ENCODE assay signal across 18 mouse cellular contexts in genomic region chr12:66640408-66640807, GRCm38 (mm10).
DNase-seq lines count a peak whose midpoint lies in the region; ATAC-seq and TF ChIP-seq lines count a peak whose summit lies in the region.
"Had no signal": no experiment of that assay in that cellular context is flagged by ENCODE, and none has a peak within 500 bp of the region (broad histone marks: within the 10 kb centered on the region; RNA-seq: fewer than 3 reads in every experiment).

No protein-coding gene starts in this region.

- WGBS in forebrain, embryonic 15.5 days, result 33% methylated on average over 1 of the region's 1 CpGs
- WGBS in forebrain, embryonic 12.5 days, result 47% methylated on average over 1 of the region's 1 CpGs
- 45% methylated on average over 1 of the region's 1 CpGs for WGBS in neural tube, embryonic 14.5 days
- WGBS in kidney, adult 2 months, result 71% methylated on average over 1 of the region's 1 CpGs

- no peak for TF ChIP-seq POLR2A in kidney, adult 2 months (IDR thresholded peaks at IDR 0.05; ENCODE audit: low read depth, low read length)

- no peak overlapping the region for H3K4me2 ChIP-seq in forebrain, embryonic 15.5 days (replicated peaks)
- no peak overlapping the region for H3K4me2 ChIP-seq in forebrain, embryonic 12.5 days
- H3K4me2 ChIP-seq in neural tube, embryonic 14.5 days (ENCODE audit: low read depth, low read length), result no peak overlapping the region
- H3K4me2 ChIP-seq: embryonic facial prominence, embryonic 15.5 days; heart, embryonic 13.5 days; limb, embryonic 12.5 days; neural tube, embryonic 13.5 days had no signal

- H3K27me3 ChIP-seq in forebrain, embryonic 15.5 days, result no peaks in the 10 kb centered on the region
- no peaks in the 10 kb centered on the region for H3K27me3 ChIP-seq in forebrain, embryonic 12.5 days
- no peaks in the 10 kb centered on the region for H3K27me3 ChIP-seq in neural tube, embryonic 14.5 days (ENCODE audit: control insufficient read depth, insufficient read depth, low read length)
- no peaks in the 10 kb centered on the region for H3K27me3 ChIP-seq in kidney, adult 2 months (replicated peaks; ENCODE audit: control insufficient read depth, insufficient read depth, low read length)
- H3K27me3 ChIP-seq: embryonic facial prominence, embryonic 15.5 days; heart, embryonic 13.5 days; limb, embryonic 12.5 days; neural tube, embryonic 13.5 days had no signal

- no peak overlapping the region for H3K9ac ChIP-seq in forebrain, embryonic 15.5 days (replicated peaks)
- no peak overlapping the region for H3K9ac ChIP-seq in forebrain, embryonic 12.5 days
- H3K9ac ChIP-seq in neural tube, embryonic 14.5 days (replicated peaks; ENCODE audit: low read depth, low read length), result no peak overlapping the region
- H3K9ac ChIP-seq: embryonic facial prominence, embryonic 15.5 days; heart, embryonic 13.5 days; limb, embryonic 12.5 days; neural tube, embryonic 13.5 days had no signal

- DNase-seq in neural tube, embryonic 10.5 days (ENCODE audit: extremely low spot score, low spot score), result no peak
- DNase-seq in cerebellum, postnatal 36 days, result peak; percentile 6 to 38
- peak; percentile 61 for DNase-seq in telencephalon, adult 2 months (ENCODE audit: low read depth, low spot score)
- DNase-seq in kidney, adult 2 months, result no peak
- DNase-seq in kidney, postnatal 14 days, result no peak
- DNase-seq: B cell, adult 2 months; gastrocnemius, postnatal 14 days; kidney, postnatal 36 days; lung, adult 2 months; thymus, postnatal 25 days had no signal

- peak; percentile 76 for ATAC-seq in forebrain, embryonic 15.5 days (replicated peaks)
- ATAC-seq in forebrain, embryonic 12.5 days (ENCODE audit: low FRiP score), result no peak
- ATAC-seq in neural tube, embryonic 14.5 days (ENCODE audit: low read depth), result 0 out of 2 replicates have a peak, but pooled peaks have one; percentile 21

- no peak overlapping the region for H3K4me3 ChIP-seq in forebrain, embryonic 15.5 days
- no peak overlapping the region for H3K4me3 ChIP-seq in forebrain, embryonic 12.5 days (replicated peaks)
- no peak overlapping the region for H3K4me3 ChIP-seq in neural tube, embryonic 14.5 days (ENCODE audit: low read depth, low read length)
- H3K4me3 ChIP-seq in kidney, adult 2 months (ENCODE audit: insufficient read depth, low read depth, low read length), result no peak overlapping the region
- H3K4me3 ChIP-seq: embryonic facial prominence, embryonic 15.5 days; heart, embryonic 13.5 days; limb, embryonic 12.5 days; neural tube, embryonic 13.5 days had no signal

- no peak for TF ChIP-seq CTCF in kidney, adult 2 months (conservative IDR thresholded peaks at IDR 0.05; ENCODE audit: insufficient read depth, insufficient read length, low read depth, low read length)

- no peak overlapping the region for H3K27ac ChIP-seq in forebrain, embryonic 15.5 days (replicated peaks)
- H3K27ac ChIP-seq in forebrain, embryonic 12.5 days, result no peak overlapping the region
- no peak overlapping the region for H3K27ac ChIP-seq in neural tube, embryonic 14.5 days (ENCODE audit: low read depth, low read length)
- H3K27ac ChIP-seq in kidney, adult 2 months (ENCODE audit: insufficient read depth, low read depth, low read length), result no peak overlapping the region
- H3K27ac ChIP-seq: embryonic facial prominence, embryonic 15.5 days; heart, embryonic 13.5 days; limb, embryonic 12.5 days; neural tube, embryonic 13.5 days had no signal

- no peaks in the 10 kb centered on the region for H3K9me3 ChIP-seq in forebrain, embryonic 15.5 days
- H3K9me3 ChIP-seq in forebrain, embryonic 12.5 days, result no peaks in the 10 kb centered on the region
- H3K9me3 ChIP-seq in neural tube, embryonic 14.5 days (ENCODE audit: control insufficient read depth, low read length), result no peaks in the 10 kb centered on the region
- H3K9me3 ChIP-seq: embryonic facial prominence, embryonic 15.5 days; G1E; heart, embryonic 13.5 days; limb, embryonic 12.5 days; neural tube, embryonic 13.5 days had no signal

- no peaks in the 10 kb centered on the region for H3K36me3 ChIP-seq in forebrain, embryonic 15.5 days
- H3K36me3 ChIP-seq in forebrain, embryonic 12.5 days (replicated peaks), result no peaks in the 10 kb centered on the region
- no peaks in the 10 kb centered on the region for H3K36me3 ChIP-seq in neural tube, embryonic 14.5 days (ENCODE audit: control insufficient read depth, insufficient read depth, low read length)
- no peaks in the 10 kb centered on the region for H3K36me3 ChIP-seq in kidney, adult 2 months (ENCODE audit: control insufficient read depth, insufficient read depth, low read length)
- H3K36me3 ChIP-seq: embryonic facial prominence, embryonic 15.5 days; G1E; heart, embryonic 13.5 days; limb, embryonic 12.5 days; neural tube, embryonic 13.5 days had no signal

- 0 out of 2 replicates have a peak, but pooled peaks cover 4% of the 10 kb centered on the region for H3K4me1 ChIP-seq in forebrain, embryonic 15.5 days
- H3K4me1 ChIP-seq in forebrain, embryonic 12.5 days, result no peaks in the 10 kb centered on the region
- H3K4me1 ChIP-seq in neural tube, embryonic 14.5 days (ENCODE audit: control insufficient read depth, insufficient read depth, low read length), result no peaks in the 10 kb centered on the region
- H3K4me1 ChIP-seq in kidney, adult 2 months (ENCODE audit: control insufficient read depth, insufficient read depth, low read length), result no peaks in the 10 kb centered on the region
- H3K4me1 ChIP-seq: embryonic facial prominence, embryonic 15.5 days; heart, embryonic 13.5 days; limb, embryonic 12.5 days; neural tube, embryonic 13.5 days had no signal

Comparison
In these comparisons a context has a peak if more than half of its experiments do, and no peak if none do; other contexts are left out.
1. DNase-seq: peak in cerebellum, postnatal 36 days (2 of 2) and telencephalon, adult 2 months (single experiment); none in neural tube, embryonic 10.5 days (single experiment), kidney, adult 2 months (single experiment) and kidney, postnatal 14 days (single experiment).